Mouse (Mus musculus) thymus, postnatal 4 days (tissue): ENCODE data around the gene Usp12.

Experiments
- DNase-seq: peaks from one replicate; pipeline ENCODE4 v3.0.0; 2021

Usp12 gene

DNA sequence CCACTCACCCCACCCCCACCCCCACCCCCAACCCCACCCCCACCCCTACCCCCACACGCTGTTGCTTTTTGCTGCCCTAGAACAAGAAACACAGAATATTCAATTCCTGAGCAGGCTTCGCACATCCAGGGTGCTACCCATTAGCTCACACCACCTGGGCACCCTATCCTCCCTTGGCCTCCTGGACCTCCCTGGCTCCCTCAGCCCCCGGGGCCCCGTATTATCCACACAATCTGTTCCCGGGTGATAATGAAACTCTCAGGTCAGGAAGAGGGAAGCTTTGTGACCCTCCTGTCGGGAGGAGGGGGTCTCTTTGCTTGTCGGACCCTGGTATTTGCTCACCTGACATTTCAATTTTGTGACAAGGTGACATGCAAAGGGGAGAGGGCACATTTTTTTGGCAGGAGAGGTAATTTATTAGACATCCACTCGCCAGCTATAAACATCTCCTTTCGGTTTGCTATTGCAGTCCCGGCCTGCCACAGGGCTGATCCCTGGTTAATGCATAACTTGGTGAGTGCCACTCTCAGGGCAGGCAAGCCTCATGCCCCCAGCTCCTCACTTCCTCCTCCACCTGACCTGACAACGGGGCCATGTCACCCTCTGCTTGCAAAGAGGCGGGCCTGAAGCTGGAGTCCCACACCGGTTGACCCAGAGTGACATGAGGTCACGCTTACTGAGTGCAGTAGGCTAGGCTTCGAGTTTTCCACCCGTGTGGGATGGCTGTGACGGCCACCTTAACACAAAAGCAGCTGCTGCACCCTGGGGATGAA lies 107.1 kb downstream of the Usp12 start:
- DNase-seq: no peak

DNA sequence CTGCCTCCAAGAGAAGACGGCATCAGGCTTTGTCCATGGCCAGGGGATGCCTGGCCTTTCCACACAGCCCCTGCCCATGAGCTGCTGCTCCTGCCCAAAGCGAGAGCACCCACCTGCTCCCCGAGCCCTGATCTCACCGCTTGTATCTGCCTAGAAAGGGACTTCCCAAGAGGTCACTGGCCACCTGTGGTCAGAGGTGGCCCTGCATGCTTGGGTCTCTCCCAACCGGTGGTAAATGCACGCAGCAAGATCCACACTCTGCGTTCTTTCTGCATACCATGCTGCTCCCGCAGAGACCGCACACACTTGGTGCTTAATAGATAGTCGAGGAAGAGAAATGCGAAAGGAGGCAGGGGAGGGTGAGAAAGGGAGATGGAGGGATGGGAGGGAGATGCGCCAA lies 107.9 kb downstream of the Usp12 start:
- no peak for DNase-seq
